Mouse (Mus musculus): ENCODE measurements around the gene Ift74. TPM values are rescaled to one million over a fixed set of nuclear protein-coding genes. Genes with fewer than 3 reads are reported as not detected.

Gene Ift74
- polyA plus RNA-seq, 1 experiment from 2014 or later: 56.5 TPM

- H3K27me3 ChIP-seq (replicated peaks; ENCODE audit: low read depth, poor library complexity, severe bottlenecking): no peaks in the 10 kb centered on the region
- no peaks in the 10 kb centered on the region for H3K4me1 ChIP-seq
- WGBS: 67% methylated on average over 4 of the region's 4 CpGs
- no peak for DNase-seq (ENCODE audit: low spot score)
- no peaks in the 10 kb centered on the region for H3K9me3 ChIP-seq
- no peak overlapping the region for H3K27ac ChIP-seq (replicated peaks)
- no peaks in the 10 kb centered on the region for H3K36me3 ChIP-seq (replicated peaks)
- H3K4me3 ChIP-seq: no peak overlapping the region
These were observed 97.1 kb downstream of the Ift74 start for GRCm38 (mm10) chr4:94711426-94711825.

DNA sequence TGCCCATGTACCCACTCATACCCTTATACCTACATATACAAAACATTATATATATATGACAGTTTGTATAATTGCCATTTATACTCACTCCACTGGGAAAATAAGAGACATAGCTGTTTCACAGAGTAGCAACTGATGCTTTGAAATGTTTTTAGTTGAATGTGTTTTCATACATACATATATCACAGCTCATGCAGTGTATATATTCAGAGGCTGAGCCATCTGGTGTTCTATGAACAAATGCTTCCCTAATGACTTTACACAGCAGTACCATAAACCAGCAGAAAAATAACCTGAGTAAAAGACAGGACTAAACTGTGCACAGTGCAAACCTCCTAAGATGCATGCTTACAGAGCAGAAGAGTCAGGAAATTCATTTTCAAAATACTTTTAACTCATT, 99.5 kb downstream of the Ift74 start:
- Histone ChIP-seq H3K27me3 (replicated peaks; ENCODE audit: low read depth, poor library complexity, severe bottlenecking) (no peaks in the 10 kb centered on the region), H3K27ac (replicated peaks) (no peak overlapping the region), H3K9me3 (no peaks in the 10 kb centered on the region), H3K36me3 (replicated peaks) (no peaks in the 10 kb centered on the region), H3K4me3 (no peak overlapping the region), H3K4me1 (no peaks in the 10 kb centered on the region)
- no peak for DNase-seq (ENCODE audit: low spot score)

DNA sequence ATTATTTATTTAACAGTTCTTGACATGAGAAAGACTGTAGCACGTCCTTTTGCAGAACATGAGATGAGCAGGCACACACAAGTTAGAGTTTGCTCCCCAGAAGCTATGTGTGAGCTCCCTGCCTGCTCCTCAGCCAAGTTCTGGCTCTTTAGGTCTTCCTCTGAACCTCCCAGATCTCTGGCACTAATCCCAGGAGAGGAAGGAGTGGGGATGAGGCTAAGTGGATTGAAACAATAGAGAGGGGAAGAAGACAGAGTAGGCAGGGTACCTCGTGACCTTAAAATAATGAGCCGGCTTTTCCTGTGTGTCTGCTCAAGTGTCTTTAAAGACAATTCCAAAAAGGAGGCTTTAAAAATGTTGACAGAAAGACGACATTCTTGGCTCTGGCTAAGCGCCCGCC, 100.9 kb downstream of the Ift74 start:
- Histone ChIP-seq H3K27me3 (replicated peaks; ENCODE audit: low read depth, poor library complexity, severe bottlenecking) (no peaks in the 10 kb centered on the region), H3K4me1 (no peaks in the 10 kb centered on the region), H3K27ac (replicated peaks) (no peak overlapping the region), H3K9me3 (no peaks in the 10 kb centered on the region), H3K4me3 (no peak overlapping the region), H3K36me3 (replicated peaks) (no peaks in the 10 kb centered on the region)
- 54% methylated on average over 6 of the region's 6 CpGs for WGBS
- no peak for DNase-seq (ENCODE audit: low spot score)

- WGBS: 71% methylated on average over 4 of the region's 4 CpGs
- no peak overlapping the region for H3K27ac ChIP-seq (replicated peaks)
- H3K9me3 ChIP-seq: no peaks in the 10 kb centered on the region
- H3K4me1 ChIP-seq: no peaks in the 10 kb centered on the region
- no peaks in the 10 kb centered on the region for H3K27me3 ChIP-seq (replicated peaks; ENCODE audit: low read depth, poor library complexity, severe bottlenecking)
- H3K36me3 ChIP-seq (replicated peaks): no peaks in the 10 kb centered on the region
- H3K4me3 ChIP-seq: no peak overlapping the region
- DNase-seq (ENCODE audit: low spot score): no peak
These were observed 111.5 kb downstream of the Ift74 start for GRCm38 (mm10) chr4:94725799-94726198.

DNA sequence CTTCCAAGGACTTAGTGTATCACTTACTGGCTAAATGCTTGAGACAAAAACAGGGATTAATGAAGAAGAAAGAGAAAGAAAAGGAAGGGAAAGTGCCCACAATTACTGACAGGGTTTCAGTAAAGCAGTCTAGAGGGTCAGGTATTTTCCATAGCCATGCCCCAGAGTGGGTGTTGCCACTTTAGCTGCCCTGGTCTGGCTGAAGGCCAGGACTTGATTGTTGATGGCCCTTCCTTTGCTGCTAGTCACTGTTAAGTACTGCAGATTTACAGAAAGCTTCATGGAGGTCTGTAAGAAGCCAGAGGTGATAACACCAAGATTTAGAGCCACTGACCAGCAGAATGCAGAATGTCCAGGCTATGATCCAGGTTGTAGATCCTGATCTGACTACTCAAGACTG, 118.4 kb downstream of the Ift74 start:
- no peak for DNase-seq (ENCODE audit: low spot score)
- H3K9me3 ChIP-seq: no peaks in the 10 kb centered on the region
- H3K36me3 ChIP-seq (replicated peaks): no peaks in the 10 kb centered on the region
- no peak overlapping the region for H3K4me3 ChIP-seq
- H3K27ac ChIP-seq (replicated peaks): no peak overlapping the region
- H3K27me3 ChIP-seq (replicated peaks; ENCODE audit: low read depth, poor library complexity, severe bottlenecking): no peaks in the 10 kb centered on the region
- H3K4me1 ChIP-seq: no peaks in the 10 kb centered on the region

DNA sequence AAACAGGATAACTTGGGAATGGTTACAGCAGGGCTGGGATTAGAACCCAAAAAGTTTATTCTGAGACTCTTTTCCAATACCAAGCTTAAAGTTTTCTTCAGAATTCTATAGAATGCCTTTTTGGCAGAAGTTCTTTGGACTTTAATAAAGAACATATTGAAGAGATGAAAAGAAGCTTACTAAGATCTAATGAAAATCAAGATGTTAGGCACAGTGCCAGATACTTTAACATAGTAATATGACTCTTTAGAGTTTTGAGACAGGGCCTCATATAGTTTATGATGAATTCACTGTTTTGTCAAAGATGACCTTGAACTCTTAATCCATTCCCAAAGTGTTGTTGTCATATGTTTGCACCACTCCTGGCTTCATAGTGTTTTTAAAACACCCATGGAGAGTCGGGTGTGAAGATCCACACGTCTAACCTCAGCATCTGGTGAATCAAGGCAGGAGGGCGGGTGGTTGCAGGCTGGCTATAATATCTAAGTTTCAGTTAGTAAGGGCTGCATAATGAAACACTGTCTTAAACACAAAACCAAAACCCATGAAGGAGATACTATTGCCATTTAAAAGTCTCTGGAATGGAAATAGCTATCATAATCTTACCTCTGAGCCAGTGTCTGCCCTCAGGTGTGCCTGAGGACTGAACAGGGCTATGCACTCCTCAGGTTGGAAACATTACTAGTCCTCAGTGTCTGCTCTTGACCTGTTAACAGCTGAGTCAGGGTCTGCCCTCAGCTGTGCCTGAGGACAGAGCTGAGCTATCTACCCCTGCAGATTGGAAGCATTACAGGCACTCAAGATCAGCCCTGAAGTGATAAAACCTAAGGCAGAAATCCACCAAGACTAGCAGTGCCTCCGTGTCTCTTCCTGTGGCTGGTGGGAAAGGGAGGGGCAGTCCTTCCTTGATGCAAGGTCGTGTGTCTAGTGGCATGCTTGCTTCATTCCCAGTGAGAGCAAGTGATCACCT, 123.3 kb downstream of the Ift74 start:
- H3K36me3 ChIP-seq (replicated peaks): no peaks in the 10 kb centered on the region
- WGBS: 69% methylated on average over 5 of the region's 5 CpGs
- H3K4me3 ChIP-seq: no peak overlapping the region
- H3K27me3 ChIP-seq (replicated peaks; ENCODE audit: low read depth, poor library complexity, severe bottlenecking): no peaks in the 10 kb centered on the region
- no peaks in the 10 kb centered on the region for H3K9me3 ChIP-seq
- H3K4me1 ChIP-seq: peaks cover 3% of the 10 kb centered on the region; the same call in 1 of the 2 replicates
- no peak overlapping the region for H3K27ac ChIP-seq (replicated peaks)
- DNase-seq (ENCODE audit: low spot score): no peak

DNA sequence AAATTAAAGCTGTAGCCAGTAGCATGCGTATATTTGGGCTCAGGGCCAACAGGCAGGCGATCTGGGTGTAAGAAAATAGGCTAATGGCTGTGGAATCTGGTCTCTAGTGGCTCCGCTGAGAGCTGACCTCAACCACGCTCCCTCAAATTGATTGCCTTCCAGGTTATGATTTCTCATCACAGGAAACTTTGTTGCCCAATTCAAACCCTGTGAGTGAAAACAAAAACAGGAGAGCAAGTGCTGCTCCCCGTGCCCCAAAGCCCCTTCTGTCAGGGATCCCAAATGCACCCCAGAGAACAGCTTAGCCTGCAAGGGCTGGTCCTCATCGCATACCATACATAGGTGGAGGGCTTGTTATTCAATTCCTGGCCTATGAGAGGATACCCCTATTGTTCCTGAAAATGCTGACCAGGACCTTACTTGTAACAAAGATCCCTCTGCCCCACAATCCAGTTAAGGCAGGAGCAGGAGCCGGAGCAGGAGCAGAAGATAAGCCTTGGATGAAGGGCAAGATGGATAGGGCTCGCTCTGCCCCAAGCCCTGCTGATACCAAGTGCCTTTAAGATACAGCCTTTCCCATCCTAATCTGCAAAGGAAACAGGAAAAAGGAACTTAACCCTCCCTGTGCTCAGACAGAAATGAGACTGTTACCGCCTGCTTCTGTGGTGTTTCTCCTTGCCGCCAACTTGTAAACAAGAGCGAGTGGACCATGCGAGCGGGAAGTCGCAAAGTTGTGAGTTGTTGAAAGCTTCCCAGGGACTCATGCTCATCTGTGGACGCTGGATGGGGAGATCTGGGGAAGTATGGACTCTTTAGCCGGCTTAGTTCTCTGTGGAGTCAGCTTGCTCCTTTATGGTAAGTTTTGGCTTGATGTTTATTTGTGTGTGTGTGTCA, 124.8 kb downstream of the Ift74 start, which contains the start of gene Tek:
Tek (plus strand) TSS at position 452 of the 894 bp plus-strand sequence.
- H3K27ac ChIP-seq (replicated peaks): no peak within 1 kb of the TSS
- peak within 1 kb of the TSS; percentile 26; the same call in 1 of the 2 replicates for H3K4me3 ChIP-seq
- no peaks in the 10 kb centered on the region for H3K36me3 ChIP-seq (replicated peaks)

DNA sequence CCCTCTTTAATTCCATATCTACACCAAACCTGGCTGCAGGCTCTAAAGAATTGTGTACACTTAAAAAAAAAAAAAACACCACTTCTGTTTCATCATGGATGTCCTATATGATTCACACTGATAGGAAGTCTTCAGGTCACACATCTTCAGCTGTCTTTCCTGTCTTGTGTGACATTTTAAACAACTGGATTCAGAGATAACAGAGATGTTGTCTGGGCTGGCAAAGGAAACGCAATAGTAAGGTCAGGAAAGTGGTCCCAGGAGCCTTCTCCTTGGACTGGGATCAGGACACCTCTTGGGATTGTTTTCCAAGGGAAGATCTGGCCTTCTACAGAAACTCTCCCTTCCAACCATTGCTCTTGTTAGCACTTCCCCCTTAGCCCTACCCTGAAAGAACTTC, 127.5 kb downstream of the Ift74 start:
- no peak overlapping the region for H3K27ac ChIP-seq (replicated peaks)
- H3K27me3 ChIP-seq (replicated peaks; ENCODE audit: low read depth, poor library complexity, severe bottlenecking): no peaks in the 10 kb centered on the region
- no peak for DNase-seq (ENCODE audit: low spot score)
- WGBS: 84% methylated on average over 1 of the region's 1 CpGs
- H3K36me3 ChIP-seq (replicated peaks): no peaks in the 10 kb centered on the region
- H3K4me3 ChIP-seq: no peak overlapping the region
- no peaks in the 10 kb centered on the region for H3K9me3 ChIP-seq
- peaks cover 3% of the 10 kb centered on the region; the same call in 1 of the 2 replicates for H3K4me1 ChIP-seq

More for the DNA sequence above, 124.8 kb downstream of the Ift74 start, which contains the start of gene Tek:
- 74% methylated on average over 16 of the region's 16 CpGs for WGBS
- DNase-seq (ENCODE audit: low spot score): no peak
- H3K27me3 ChIP-seq (replicated peaks; ENCODE audit: low read depth, poor library complexity, severe bottlenecking): no peaks in the 10 kb centered on the region
- H3K4me1 ChIP-seq: peaks cover 3% of the 10 kb centered on the region; the same call in 1 of the 2 replicates
- H3K9me3 ChIP-seq: no peaks in the 10 kb centered on the region

MicroRNA genes within 50 kb of the gene (microRNA counts, 519-probe panel; counts per million panel counts)
- microRNA mmu-miR-872: 5,345 counts per million, percentile 90 among the panel's probes with 10 or more counts

Small RNA genes lying within 50 kb of the gene (microRNA-seq; reads per million reads assigned to microRNA genes)
- gene Mir872: 4,758 reads per million, percentile 88 among the genes with 10 or more reads in this experiment

Other genes with a start within 250 kb of the Ift74 start
- gene Gm10306, start 57.9 kb upstream of the Ift74 start, polyA plus RNA-seq (2016; fragmentation: Nextera tagmentation; extraction: Ambion mirVana): 0.43 TPM in 1 of 2 replicates, not detected in the other
- 23.6 and 24.6 TPM in 2 replicates for gene Caap1, start 57.7 kb upstream of the Ift74 start, polyA plus RNA-seq (2016; fragmentation: Nextera tagmentation; extraction: Ambion mirVana)
- 93.6 and 97.3 TPM in 2 replicates for gene Plaa, start 11.2 kb upstream of the Ift74 start, polyA plus RNA-seq (2016; fragmentation: Nextera tagmentation; extraction: Ambion mirVana)
- 0.94 and 1.0 TPM in 2 replicates for gene Lrrc19, start 35.7 kb downstream of the Ift74 start, polyA plus RNA-seq (2016; fragmentation: Nextera tagmentation; extraction: Ambion mirVana)
- 9.4 TPM in 2 replicates for gene Tek, start 124.8 kb downstream of the Ift74 start, polyA plus RNA-seq (2016; fragmentation: Nextera tagmentation; extraction: Ambion mirVana)